Mouse (Mus musculus): ENCODE data around the gene 4930550L24Rik. TPM values are rescaled to one million over a fixed set of nuclear protein-coding genes. Genes with fewer than 3 reads are reported as not detected.

Gene 4930550L24Rik
- 0.85 TPM in 1 of 2 replicates, not detected in the other for total RNA-seq (2012; rRNA removed)

DNA sequence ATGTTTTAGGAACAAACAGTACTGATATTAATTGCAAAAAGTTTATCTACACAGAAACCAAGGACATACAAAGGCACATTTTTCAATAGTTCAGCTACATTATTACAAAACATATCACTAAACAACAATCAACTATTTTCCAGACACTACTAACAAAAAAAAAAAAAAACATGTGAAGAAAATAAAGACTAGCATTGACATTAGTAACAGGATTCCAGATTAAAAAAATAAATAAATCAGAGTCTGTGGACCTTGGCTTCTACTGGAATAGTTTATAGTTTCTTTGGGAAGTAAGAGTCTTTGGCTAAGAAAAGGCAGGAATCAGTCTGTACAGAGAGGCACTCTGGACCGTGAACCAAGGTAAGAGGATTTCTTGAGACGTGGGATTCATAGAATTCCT lies at the start of gene 4930550L24Rik:
Gene 4930550L24Rik, plus strand, starts transcription at position 301 of the 400 bp plus-strand sequence.
- DNase-seq (ENCODE audit: low read depth, low spot score) = no peak
- in situ Hi-C loops (cut with MboI; ENCODE audit: low sequenced_read_pairs in 2 of 2, unreplicated experiment in 2 of 2) = no loop called here

DNA sequence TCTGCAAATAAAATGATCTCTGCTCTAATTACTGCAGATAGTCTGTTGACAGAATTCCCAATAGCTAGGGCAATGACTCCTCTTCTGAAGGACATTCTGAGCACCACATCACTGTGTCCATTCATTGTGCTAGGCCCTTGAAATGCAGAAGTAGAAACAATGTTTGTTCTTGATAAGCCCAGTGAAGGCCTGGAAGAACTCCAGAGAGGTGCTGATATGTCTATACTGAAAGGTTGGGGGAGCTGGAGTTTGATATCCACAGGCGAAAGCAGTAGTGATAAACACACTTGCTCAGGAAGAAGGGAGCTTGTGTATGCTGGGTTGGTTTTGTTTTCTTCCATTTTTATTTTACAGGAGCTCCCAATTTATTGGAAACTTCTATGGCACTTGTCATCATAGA lies 8.4 kb upstream of the 4930550L24Rik start:
- Histone ChIP-seq H3K4me1 (ENCODE audit: control insufficient read depth in 2 of 2, insufficient read depth in 2 of 2, low read length in 2 of 2, poor library complexity in 1 of 2) (no peaks in the 10 kb centered on the region), H3K36me3 (ENCODE audit: control insufficient read depth, insufficient read depth, low read length, poor library complexity, severe bottlenecking) (no peaks in the 10 kb centered on the region), H3K9ac (ENCODE audit: insufficient read depth, low read depth, low read length, poor library complexity, severe bottlenecking) (no peak overlapping the region), H3K9me3 (ENCODE audit: control insufficient read depth, insufficient read depth, low read depth, low read length) (no peaks in the 10 kb centered on the region), H3K4me3 (ENCODE audit: insufficient read depth in 1 of 2, low read depth in 1 of 2, low read length in 2 of 2, poor library complexity in 1 of 2, severe bottlenecking in 1 of 2) (no peak overlapping the region), H3K27ac (ENCODE audit: insufficient read depth, low read depth, low read length, poor library complexity, severe bottlenecking) (no peak overlapping the region)
- TF ChIP-seq CHD2 (IDR thresholded peaks at IDR 0.05; ENCODE audit: low read depth, low read length) (no peak), ZC3H11A (IDR thresholded peaks at IDR 0.05; ENCODE audit: borderline replicate concordance, low read depth, low read length) (no peak), MAFK (IDR thresholded peaks at IDR 0.05; ENCODE audit: insufficient read depth, low read depth, low read length) (no peak), HCFC1 (IDR thresholded peaks at IDR 0.05; ENCODE audit: borderline replicate concordance, insufficient read depth, low read length) (no peak), ZNF384 (IDR thresholded peaks at IDR 0.05; ENCODE audit: low read depth, low read length) (no peak)
- DNase-seq (ENCODE audit: low read depth, low spot score) = no peak
- in situ Hi-C loops (cut with MboI; ENCODE audit: low sequenced_read_pairs in 2 of 2, unreplicated experiment in 2 of 2) = no loop called here

More for the DNA sequence above, at the start of gene 4930550L24Rik:
- no peaks in the 10 kb centered on the region for H3K4me1 ChIP-seq (ENCODE audit: control insufficient read depth in 2 of 2, insufficient read depth in 2 of 2, low read length in 2 of 2, poor library complexity in 1 of 2)
- no peak within 1 kb of the TSS for H3K27ac ChIP-seq (ENCODE audit: insufficient read depth, low read depth, low read length, poor library complexity, severe bottlenecking)
- TF ChIP-seq ZNF384 (IDR thresholded peaks at IDR 0.05; ENCODE audit: low read depth, low read length) (no peak), CHD2 (IDR thresholded peaks at IDR 0.05; ENCODE audit: low read depth, low read length) (no peak), ZC3H11A (IDR thresholded peaks at IDR 0.05; ENCODE audit: borderline replicate concordance, low read depth, low read length) (no peak), HCFC1 (IDR thresholded peaks at IDR 0.05; ENCODE audit: borderline replicate concordance, insufficient read depth, low read length) (no peak), MAFK (IDR thresholded peaks at IDR 0.05; ENCODE audit: insufficient read depth, low read depth, low read length) (no peak)
- no peak within 1 kb of the TSS for H3K4me3 ChIP-seq (ENCODE audit: insufficient read depth in 1 of 2, low read depth in 1 of 2, low read length in 2 of 2, poor library complexity in 1 of 2, severe bottlenecking in 1 of 2)
- H3K36me3 ChIP-seq (ENCODE audit: control insufficient read depth, insufficient read depth, low read length, poor library complexity, severe bottlenecking) = no peaks in the 10 kb centered on the region
- H3K9ac ChIP-seq (ENCODE audit: insufficient read depth, low read depth, low read length, poor library complexity, severe bottlenecking) = no peak within 1 kb of the TSS
- no peaks in the 10 kb centered on the region for H3K9me3 ChIP-seq (ENCODE audit: control insufficient read depth, insufficient read depth, low read depth, low read length)

DNA sequence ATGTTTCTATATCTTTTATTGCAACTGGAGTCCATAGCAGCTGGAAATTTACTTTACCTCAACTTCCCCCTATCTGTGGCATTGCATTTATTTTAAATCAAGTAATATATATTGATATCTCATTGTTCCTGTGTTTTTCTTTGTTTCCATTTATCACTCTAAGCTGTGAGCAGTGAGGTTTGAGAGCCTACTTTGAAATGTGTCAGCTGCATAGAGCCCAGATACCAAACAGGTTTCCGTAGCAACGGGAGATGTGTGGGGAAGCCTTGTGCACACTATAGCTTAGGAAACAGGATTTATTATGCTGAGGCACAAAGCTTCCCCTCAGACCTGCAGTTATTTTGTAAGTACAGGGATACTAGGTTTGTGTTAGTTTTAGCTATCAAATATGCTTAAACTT lies 58.8 kb downstream of the 4930550L24Rik start:
- no peak for DNase-seq (ENCODE audit: low read depth, low spot score)
- Histone ChIP-seq H3K9me3 (ENCODE audit: control insufficient read depth, insufficient read depth, low read depth, low read length) (no peaks in the 10 kb centered on the region), H3K36me3 (ENCODE audit: control insufficient read depth, insufficient read depth, low read length, poor library complexity, severe bottlenecking) (no peaks in the 10 kb centered on the region), H3K4me1 (ENCODE audit: control insufficient read depth in 2 of 2, insufficient read depth in 2 of 2, low read length in 2 of 2, poor library complexity in 1 of 2) (no peaks in the 10 kb centered on the region), H3K27ac (ENCODE audit: insufficient read depth, low read depth, low read length, poor library complexity, severe bottlenecking) (no peak overlapping the region), H3K4me3 (ENCODE audit: insufficient read depth in 1 of 2, low read depth in 1 of 2, low read length in 2 of 2, poor library complexity in 1 of 2, severe bottlenecking in 1 of 2) (no peak overlapping the region), H3K9ac (ENCODE audit: insufficient read depth, low read depth, low read length, poor library complexity, severe bottlenecking) (no peak overlapping the region)
- in situ Hi-C loops (cut with MboI; ENCODE audit: low sequenced_read_pairs in 2 of 2, unreplicated experiment in 2 of 2) = no loop called here
- TF ChIP-seq MAFK (IDR thresholded peaks at IDR 0.05; ENCODE audit: insufficient read depth, low read depth, low read length) (no peak), CHD2 (IDR thresholded peaks at IDR 0.05; ENCODE audit: low read depth, low read length) (no peak), ZNF384 (IDR thresholded peaks at IDR 0.05; ENCODE audit: low read depth, low read length) (no peak), HCFC1 (IDR thresholded peaks at IDR 0.05; ENCODE audit: borderline replicate concordance, insufficient read depth, low read length) (no peak), ZC3H11A (IDR thresholded peaks at IDR 0.05; ENCODE audit: borderline replicate concordance, low read depth, low read length) (no peak)
